ENCODE assay signal across 26 mouse cellular contexts in genomic region chr4:119177702-119178101, GRCm38 (mm10). TPM values are rescaled to one million over a fixed set of nuclear protein-coding genes. Genes with fewer than 3 reads are reported as not detected.
DNase-seq lines count a peak whose midpoint lies in the region; ATAC-seq and TF ChIP-seq lines count a peak whose summit lies in the region.
"Had no signal": no experiment of that assay in that cellular context is flagged by ENCODE, and none has a peak within 500 bp of the region (broad histone marks: within the 10 kb centered on the region; RNA-seq: fewer than 3 reads in every experiment).

No protein-coding gene starts in this region.

- H3K9ac ChIP-seq in lung, postnatal 0 days (replicated peaks; ENCODE audit: low read depth): no peak overlapping the region
- H3K9ac ChIP-seq: hindbrain, embryonic 15.5 days; intestine, embryonic 15.5 days; limb, embryonic 13.5 days; lung, embryonic 15.5 days had no signal

- no peaks in the 10 kb centered on the region for H3K9me3 ChIP-seq in lung, postnatal 0 days (ENCODE audit: low read length)
- H3K9me3 ChIP-seq: embryonic facial prominence, embryonic 10.5 days; G1E; hindbrain, embryonic 15.5 days; intestine, embryonic 15.5 days; limb, embryonic 13.5 days; lung, embryonic 15.5 days; megakaryocyte, embryonic 14.5 days had no signal

- DNase-seq in heart, adult 11 months: peak; percentile 96
- no peak for DNase-seq in heart, postnatal 4 days
- peak; percentile 36 for DNase-seq in layer of hippocampus, adult 11-12 months (ENCODE audit: low spot score)
- DNase-seq in layer of hippocampus, postnatal 14 days (ENCODE audit: low spot score in 2 of 2): no peak
- peak; percentile 35 for DNase-seq in lung, postnatal 0 days (ENCODE audit: low spot score)
- no peak for DNase-seq in lung, postnatal 25 days (ENCODE audit: low spot score)
- no peak for DNase-seq in left cerebral cortex, adult 18-20 months (ENCODE audit: low spot score in 2 of 2)
- DNase-seq: cerebellum, adult 8-10 months; retina, postnatal 1 day; right cerebral cortex, postnatal 4 days had no signal

- WGBS in lung, postnatal 0 days: 70% methylated on average over 5 of the region's 5 CpGs
- 59% methylated on average over 5 of the region's 5 CpGs for WGBS in small intestine, adult 2 months

- no peaks in the 10 kb centered on the region for H3K4me1 ChIP-seq in lung, postnatal 0 days (ENCODE audit: insufficient read depth, low read depth, low read length)
- H3K4me1 ChIP-seq in small intestine, adult 2 months (ENCODE audit: control insufficient read depth, insufficient read depth, insufficient read length, low read length): no peaks in the 10 kb centered on the region; the same call in 1 of the 2 replicates

- TF ChIP-seq EP300 in lung, postnatal 0 days (IDR thresholded peaks at IDR 0.05): no peak

- TF ChIP-seq POLR2A in small intestine, adult 2 months (IDR thresholded peaks at IDR 0.05; ENCODE audit: low read depth, low read length): no peak

- no peak overlapping the region for H3K4me3 ChIP-seq in lung, postnatal 0 days (ENCODE audit: low read depth, low read length)
- no peak overlapping the region for H3K4me3 ChIP-seq in small intestine, adult 2 months (ENCODE audit: low read depth, low read length)
- H3K4me3 ChIP-seq: embryonic facial prominence, embryonic 10.5 days; hindbrain, embryonic 15.5 days; intestine, embryonic 15.5 days; limb, embryonic 13.5 days; lung, embryonic 15.5 days; megakaryocyte, embryonic 14.5 days had no signal

- H3K36me3 ChIP-seq in lung, postnatal 0 days (ENCODE audit: insufficient read depth, low read length): no peaks in the 10 kb centered on the region
- no peaks in the 10 kb centered on the region for H3K36me3 ChIP-seq in small intestine, adult 2 months (ENCODE audit: control insufficient read depth, insufficient read depth, low read length)
- H3K36me3 ChIP-seq: embryonic facial prominence, embryonic 10.5 days; hindbrain, embryonic 15.5 days; intestine, embryonic 15.5 days; limb, embryonic 13.5 days; lung, embryonic 15.5 days had no signal

- H3K27me3 ChIP-seq in lung, postnatal 0 days (replicated peaks; ENCODE audit: insufficient read depth, low read length): no peaks in the 10 kb centered on the region
- no peaks in the 10 kb centered on the region for H3K27me3 ChIP-seq in small intestine, adult 2 months (ENCODE audit: control insufficient read depth, insufficient read depth, low read length)
- H3K27me3 ChIP-seq: hindbrain, embryonic 15.5 days; intestine, embryonic 15.5 days; limb, embryonic 13.5 days; lung, embryonic 15.5 days had no signal

- TF ChIP-seq CTCF in lung, postnatal 0 days (IDR thresholded peaks at IDR 0.05): no peak
- no peak for TF ChIP-seq CTCF in small intestine, adult 2 months (IDR thresholded peaks at IDR 0.05; ENCODE audit: extremely low read depth, insufficient read length, insufficient replicate concordance, low read depth, low read length)

- no peak overlapping the region for H3K27ac ChIP-seq in lung, postnatal 0 days (ENCODE audit: low read length)
- H3K27ac ChIP-seq in small intestine, adult 2 months (ENCODE audit: insufficient read depth, low read depth, low read length): peak overlapping the region; percentile 17; the same call in 1 of the 2 replicates
- H3K27ac ChIP-seq: embryonic facial prominence, embryonic 10.5 days; hindbrain, embryonic 15.5 days; intestine, embryonic 15.5 days; limb, embryonic 13.5 days; lung, embryonic 15.5 days; stomach, postnatal 0 days had no signal

- H3K4me2 ChIP-seq in lung, postnatal 0 days (replicated peaks; ENCODE audit: low read depth, low read length): no peak overlapping the region
- H3K4me2 ChIP-seq: hindbrain, embryonic 15.5 days; intestine, embryonic 15.5 days; limb, embryonic 13.5 days; lung, embryonic 15.5 days had no signal

- ATAC-seq in lung, postnatal 0 days: no peak
- ATAC-seq: activated CD4-positive, CD25-positive, alpha-beta regulatory T cell, adult 4 months; intestine, embryonic 15.5 days; midbrain, embryonic 16.5 days had no signal

RNA-seq across cellular contexts. Expression of gene Zfp691, which starts 3.7 kb away (rescaled TPM):
- total RNA-seq in heart, postnatal 4 days (2021): 10 to 100 TPM; 13.2 to 17.7 TPM
- total RNA-seq in layer of hippocampus, postnatal 14 days (2021): 10 to 100 TPM in 1 of 2 experiments, 1 to 10 TPM in 1; 7.3 to 11.0 TPM
- 4.6 and 5.8 TPM in 2 replicates for polyA plus RNA-seq in lung, postnatal 0 days (2015; fragmentation: Nextera tagmentation; extraction: Ambion mirVana)
- polyA plus RNA-seq in small intestine, adult 2 months (2012; rRNA removed): 4.2 and 6.2 TPM in 2 replicates
- total RNA-seq in left cerebral cortex, adult 18-20 months (2021): 1 to 10 TPM; 6.2 to 7.5 TPM

RNA-seq across cellular contexts. Expression of gene Ermap, which starts 12.1 kb away (rescaled TPM):
- under 1 TPM; 0.21 to 0.32 TPM for total RNA-seq in heart, postnatal 4 days (2021)
- under 1 TPM; 0.28 to 0.31 TPM for total RNA-seq in layer of hippocampus, postnatal 14 days (2021)
- 1.9 and 2.2 TPM in 2 replicates for polyA plus RNA-seq in lung, postnatal 0 days (2015; fragmentation: Nextera tagmentation; extraction: Ambion mirVana)
- 0.03 and 0.06 TPM in 2 replicates for polyA plus RNA-seq in small intestine, adult 2 months (2012; rRNA removed)
- under 1 TPM; 0.40 TPM for total RNA-seq in left cerebral cortex, adult 18-20 months (2021)
- total RNA-seq: gastrocnemius, adult 18-20 months; heart, adult 18-20 months had no signal

RNA-seq across cellular contexts. Expression of gene Svbp, which starts 17.4 kb away (rescaled TPM):
- total RNA-seq in heart, postnatal 4 days (2021): 10 to 100 TPM; 42.8 to 43.2 TPM
- total RNA-seq in layer of hippocampus, postnatal 14 days (2021): 10 to 100 TPM; 21.1 to 25.3 TPM
- polyA plus RNA-seq in lung, postnatal 0 days (2015; fragmentation: Nextera tagmentation; extraction: Ambion mirVana): 99.9 and 101 TPM in 2 replicates
- polyA plus RNA-seq in small intestine, adult 2 months (2012; rRNA removed): 10.2 and 17.0 TPM in 2 replicates
- total RNA-seq in left cerebral cortex, adult 18-20 months (2021): 10 to 100 TPM; 16.2 to 18.8 TPM

RNA-seq across cellular contexts. Expression of gene Tmem269, which starts 40.3 kb away (rescaled TPM):
- not detected for total RNA-seq in heart, postnatal 4 days (2021)
- total RNA-seq in layer of hippocampus, postnatal 14 days (2021): under 1 TPM; 0.30 to 0.45 TPM
- polyA plus RNA-seq in lung, postnatal 0 days (2015; fragmentation: Nextera tagmentation; extraction: Ambion mirVana): 0.10 and 0.18 TPM in 2 replicates
- polyA plus RNA-seq in small intestine, adult 2 months (2012; rRNA removed): 0.09 TPM in 1 of 2 replicates, not detected in the other
- total RNA-seq in left cerebral cortex, adult 18-20 months (2021): under 1 TPM; 0.30 to 0.49 TPM
- total RNA-seq: adrenal gland, postnatal 36 days; G1E; gastrocnemius, adult 18-20 months; heart, adult 18-20 months; heart, postnatal 14 days had no signal
- polyA plus RNA-seq: forebrain, embryonic 11.5 days; G1E; intestine, embryonic 15.5 days; lung, embryonic 15.5 days had no signal

RNA-seq across cellular contexts. Expression of gene AU022252, which starts 54.8 kb away (rescaled TPM):
- 10 to 100 TPM; 19.9 to 21.0 TPM for total RNA-seq in heart, postnatal 4 days (2021)
- 10 to 100 TPM; 32.4 to 33.2 TPM for total RNA-seq in layer of hippocampus, postnatal 14 days (2021)
- polyA plus RNA-seq in lung, postnatal 0 days (2015; fragmentation: Nextera tagmentation; extraction: Ambion mirVana): 16.9 and 21.1 TPM in 2 replicates
- 1.9 and 2.0 TPM in 2 replicates for polyA plus RNA-seq in small intestine, adult 2 months (2012; rRNA removed)
- 10 to 100 TPM; 25.2 to 29.5 TPM for total RNA-seq in left cerebral cortex, adult 18-20 months (2021)

Comparison
In these comparisons a context has a peak if more than half of its experiments do, and no peak if none do; other contexts are left out.
1. DNase-seq: peak in heart, adult 11 months (single experiment), layer of hippocampus, adult 11-12 months (single experiment) and lung, postnatal 0 days (single experiment); none in heart, postnatal 4 days (single experiment), layer of hippocampus, postnatal 14 days (0 of 2), lung, postnatal 25 days (single experiment) and left cerebral cortex, adult 18-20 months (0 of 2).